Mouse (Mus musculus): Measurements from ENCODE around the gene Gm21190. TPM values are rescaled to one million over a fixed set of nuclear protein-coding genes. Genes with fewer than 3 reads are reported as not detected.
"Not testable (repeated sequence)": the region's sequence is repeated elsewhere in the genome, so short reads cannot be mapped to it uniquely, and the experiment has no call there.

The Gm21190 gene
- total and polyA plus RNA-seq, 3 experiments = 0.16 TPM; not detected in 2

DNA sequence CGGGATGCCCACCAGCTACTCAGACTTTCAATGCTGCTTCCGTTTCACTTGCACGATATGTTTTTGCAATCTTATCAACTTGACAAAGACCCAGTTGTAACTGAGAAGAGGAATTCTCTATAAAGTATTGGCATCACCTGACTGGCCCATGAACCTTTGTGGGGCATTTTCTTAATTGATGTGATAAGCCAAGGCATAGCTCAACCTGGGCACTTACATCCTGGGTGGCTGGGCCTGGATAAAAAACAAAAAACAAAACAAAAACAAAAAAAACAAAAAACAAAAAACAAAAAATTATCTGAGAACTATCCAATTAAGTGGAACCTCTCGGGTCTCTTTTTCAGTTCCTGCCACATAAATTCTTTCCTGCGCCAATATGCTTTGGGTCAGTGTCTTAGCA lies 40.3 kb downstream of the Gm21190 start:
- Histone ChIP-seq H3K27me3 (ENCODE audit: insufficient read depth, low read length) (no peaks in the 10 kb centered on the region), H3K4me1 (ENCODE audit: insufficient read depth, low read depth, low read length) (no peaks in the 10 kb centered on the region), H3K9me3 (replicated peaks) (no peaks in the 10 kb centered on the region), H3K36me3 (replicated peaks) (no peaks in the 10 kb centered on the region), H3K4me3 (ENCODE audit: low read depth, low read length) (no peak overlapping the region)
- no peak for TF ChIP-seq TAL1 (conservative IDR thresholded peaks at IDR 0.05; ENCODE audit: low read depth, low read length)
- no peak for TF ChIP-seq CTCF (IDR thresholded peaks at IDR 0.05; ENCODE audit: low read depth, low read length)
- TF ChIP-seq POLR2AphosphoS5 (IDR thresholded peaks at IDR 0.05; ENCODE audit: insufficient replicate concordance, low read depth, low read length) = no peak
- TF ChIP-seq GATA2 (IDR thresholded peaks at IDR 0.05; ENCODE audit: borderline replicate concordance, low read depth, low read length) = no peak
- no peak for TF ChIP-seq GATA1 (IDR thresholded peaks at IDR 0.05; ENCODE audit: borderline replicate concordance, low read length)
- ATAC-seq (ENCODE audit: extremely low read depth, insufficient number of reproducible peaks, low FRiP score, poor library complexity, severe bottlenecking) (no peak), DNase-seq (ENCODE audit: low spot score) (no peak)

GRCm38 (mm10) chr5:15484616-15485015 lies 44.4 kb downstream of the Gm21190 start:
- not testable (repeated sequence) for H3K4me3 ChIP-seq (ENCODE audit: low read depth, low read length); H3K9me3 ChIP-seq (replicated peaks); DNase-seq (ENCODE audit: low spot score); ATAC-seq (ENCODE audit: extremely low read depth, insufficient number of reproducible peaks, low FRiP score, poor library complexity, severe bottlenecking); H3K4me1 ChIP-seq (ENCODE audit: insufficient read depth, low read depth, low read length); H3K27me3 ChIP-seq (ENCODE audit: insufficient read depth, low read length); H3K36me3 ChIP-seq (replicated peaks)

GRCm38 (mm10) chr5:15483576-15483975 lies 45.4 kb downstream of the Gm21190 start:
- not testable (repeated sequence) for DNase-seq (ENCODE audit: low spot score)

DNA sequence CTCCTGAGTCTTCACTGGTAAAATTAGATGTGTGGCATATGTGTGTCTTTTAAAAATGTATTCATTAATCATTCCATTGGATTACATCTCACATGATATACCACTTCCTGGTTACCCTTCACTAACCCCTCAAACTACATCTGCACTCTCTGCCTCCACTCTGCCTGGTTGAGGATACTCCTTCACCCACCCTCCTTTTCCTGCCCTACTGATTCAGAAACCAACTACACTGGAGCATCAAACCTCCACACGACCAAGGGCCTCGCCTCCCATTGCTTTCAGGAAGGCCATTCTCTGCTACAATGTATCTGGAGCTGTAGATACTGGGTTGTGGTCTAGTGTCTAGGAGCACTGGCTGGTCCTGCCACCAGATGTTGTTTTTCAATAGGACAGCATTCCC lies 46.2 kb downstream of the Gm21190 start:
- not testable (repeated sequence) for H3K27me3 ChIP-seq (ENCODE audit: insufficient read depth, low read length); DNase-seq (ENCODE audit: low spot score); ATAC-seq (ENCODE audit: extremely low read depth, insufficient number of reproducible peaks, low FRiP score, poor library complexity, severe bottlenecking); H3K36me3 ChIP-seq (replicated peaks); H3K9me3 ChIP-seq (replicated peaks); H3K4me3 ChIP-seq (ENCODE audit: low read depth, low read length); H3K4me1 ChIP-seq (ENCODE audit: insufficient read depth, low read depth, low read length)

More at GRCm38 (mm10) chr5:15483576-15483975, 45.4 kb downstream of the Gm21190 start:
- H3K27me3 ChIP-seq (ENCODE audit: insufficient read depth, low read length); H3K36me3 ChIP-seq (replicated peaks); H3K4me3 ChIP-seq (ENCODE audit: low read depth, low read length); H3K4me1 ChIP-seq (ENCODE audit: insufficient read depth, low read depth, low read length); H3K9me3 ChIP-seq (replicated peaks); ATAC-seq (ENCODE audit: extremely low read depth, insufficient number of reproducible peaks, low FRiP score, poor library complexity, severe bottlenecking): not testable (repeated sequence)

- not testable (repeated sequence) for ATAC-seq (ENCODE audit: extremely low read depth, insufficient number of reproducible peaks, low FRiP score, poor library complexity, severe bottlenecking); H3K36me3 ChIP-seq (replicated peaks); H3K27me3 ChIP-seq (ENCODE audit: insufficient read depth, low read length); DNase-seq (ENCODE audit: low spot score); H3K4me3 ChIP-seq (ENCODE audit: low read depth, low read length); H3K9me3 ChIP-seq (replicated peaks); H3K4me1 ChIP-seq (ENCODE audit: insufficient read depth, low read depth, low read length)
Measured at GRCm38 (mm10) chr5:15476423-15476822, 52.6 kb downstream of the Gm21190 start, which contains the start of gene Gm21149. Gm21149 (minus strand) TSS chr5:15476523.

Other genes starting within 250 kb of the Gm21190 start
- not detected in 2 replicates for gene Gm21149, start 52.7 kb downstream of the Gm21190 start, total RNA-seq (2014; fragmentation: Nextera tagmentation)
- 0.12 and 0.66 TPM in 2 replicates for gene Gm21149, start 52.7 kb downstream of the Gm21190 start, total RNA-seq (2017)
- gene Gm21149, start 52.7 kb downstream of the Gm21190 start, polyA plus RNA-seq (2012) = not detected in 2 replicates
- not detected in 2 replicates for gene Gm21083, start 48.1 kb upstream of the Gm21190 start, total RNA-seq (2014; fragmentation: Nextera tagmentation)
- 0.29 TPM in 1 of 2 replicates, not detected in the other for gene Gm21083, start 48.1 kb upstream of the Gm21190 start, total RNA-seq (2017)
- not detected in 2 replicates for gene Gm21083, start 48.1 kb upstream of the Gm21190 start, polyA plus RNA-seq (2012)
- gene Speer4d, start 89.8 kb upstream of the Gm21190 start, total RNA-seq (2014; fragmentation: Nextera tagmentation) = not detected in 2 replicates
- 0.93 and 0.98 TPM in 2 replicates for gene Speer4d, start 89.8 kb upstream of the Gm21190 start, total RNA-seq (2017)
- gene Speer4d, start 89.8 kb upstream of the Gm21190 start, polyA plus RNA-seq (2012) = not detected in 2 replicates
- gene 4930572O03Rik, start 127.8 kb upstream of the Gm21190 start, total RNA-seq (2014; fragmentation: Nextera tagmentation) = not detected in 2 replicates
- not detected in 2 replicates for gene 4930572O03Rik, start 127.8 kb upstream of the Gm21190 start, total RNA-seq (2017)
- gene 4930572O03Rik, start 127.8 kb upstream of the Gm21190 start, polyA plus RNA-seq (2012) = not detected in 2 replicates
- gene Speer4c, start 185.0 kb upstream of the Gm21190 start, total RNA-seq (2014; fragmentation: Nextera tagmentation) = not detected in 2 replicates
- 0.27 TPM in 1 of 2 replicates, not detected in the other for gene Speer4c, start 185.0 kb upstream of the Gm21190 start, total RNA-seq (2017)
- gene Speer4c, start 185.0 kb upstream of the Gm21190 start, polyA plus RNA-seq (2012) = not detected in 2 replicates

All from G1E (cell line).